Mouse (Mus musculus) thymus, postnatal 14 days (tissue): Measurements from ENCODE around the gene Ints13.
"Not testable (repeated sequence)": the region's sequence is repeated elsewhere in the genome, so short reads cannot be mapped to it uniquely, and the experiment has no call there.

ENCODE experiments used
- DNase-seq: peaks from one replicate; pipeline ENCODE4 v3.0.0; 2021

The Ints13 gene

GRCm38 (mm10) chr6:146577310-146578109 lies at the start of gene Ints13:
Gene Ints13 (minus strand): TSS chr6:146577835.
- DNase-seq = peak; percentile 98

GRCm38 (mm10) chr6:146616670-146617069 lies 39.0 kb upstream of the Ints13 start:
- no peak for DNase-seq

- no peak for DNase-seq
Measured at GRCm38 (mm10) chr6:146615891-146616290, 38.3 kb upstream of the Ints13 start.

- DNase-seq = no peak
Measured at GRCm38 (mm10) chr6:146614541-146614940, 36.9 kb upstream of the Ints13 start.

- no peak for DNase-seq
Measured at GRCm38 (mm10) chr6:146613907-146614306, 36.3 kb upstream of the Ints13 start.

GRCm38 (mm10) chr6:146612736-146613135 lies 35.1 kb upstream of the Ints13 start:
- no peak for DNase-seq

- DNase-seq = no peak
Measured at GRCm38 (mm10) chr6:146611897-146612296, 34.3 kb upstream of the Ints13 start.

- DNase-seq = no peak
Measured at GRCm38 (mm10) chr6:146611385-146611784, 33.8 kb upstream of the Ints13 start.

- DNase-seq = no peak
Measured at GRCm38 (mm10) chr6:146603651-146604050, 26.0 kb upstream of the Ints13 start.

GRCm38 (mm10) chr6:146602601-146603000 lies 25.0 kb upstream of the Ints13 start:
- DNase-seq = no peak

- no peak for DNase-seq
Measured at GRCm38 (mm10) chr6:146585134-146585533, 7.5 kb upstream of the Ints13 start.

GRCm38 (mm10) chr6:146583366-146584046 lies 5.9 kb upstream of the Ints13 start:
- no peak for DNase-seq

GRCm38 (mm10) chr6:146580381-146580926 lies 2.8 kb upstream of the Ints13 start:
- DNase-seq = peak; percentile 32

- DNase-seq = peak; percentile 48
Measured at GRCm38 (mm10) chr6:146578586-146578985, 951 bp upstream of the Ints13 start.

- peak; percentile 78 for DNase-seq
Measured at GRCm38 (mm10) chr6:146578111-146578531, 486 bp upstream of the Ints13 start.

GRCm38 (mm10) chr6:146576903-146577302 lies 732 bp downstream of the Ints13 start, which contains the start of gene Fgfr1op2:
Gene Fgfr1op2 (plus strand): TSS chr6:146577203.
- no peak for DNase-seq

- no peak for DNase-seq
Measured at GRCm38 (mm10) chr6:146572073-146572472, 5.6 kb downstream of the Ints13 start.

- not testable (repeated sequence) for DNase-seq
Measured at GRCm38 (mm10) chr6:146562461-146562860, 15.2 kb downstream of the Ints13 start.

- no peak for DNase-seq
Measured at GRCm38 (mm10) chr6:146551326-146551725, 26.3 kb downstream of the Ints13 start.

GRCm38 (mm10) chr6:146550421-146550820 lies 27.2 kb downstream of the Ints13 start:
- DNase-seq = no peak

GRCm38 (mm10) chr6:146545289-146545865 lies 32.3 kb downstream of the Ints13 start:
- no peak for DNase-seq

GRCm38 (mm10) chr6:146544622-146545021 lies 33.0 kb downstream of the Ints13 start:
- no peak for DNase-seq

- DNase-seq = no peak
Measured at GRCm38 (mm10) chr6:146540386-146540785, 37.2 kb downstream of the Ints13 start.
